Mouse (Mus musculus) limb, embryonic 14.5 days (tissue): ENCODE results near the gene Pld6. TPM values are rescaled to one million over a fixed set of nuclear protein-coding genes. Genes with fewer than 3 reads are reported as not detected.
A peak's percentile ranks its signal among the peaks of the same experiment; 100 is the strongest.

Source experiments
- ATAC-seq: fragments of 200-750 bp; cut with Nextera tagmentation; 2 replicates; pipeline ENCODE4 v1.8.0; 2017; ENCODE audit warnings: low read depth, moderate number of reproducible peaks, moderate TSS enrichment; ENCODE audit not compliant: low FRiP score
- DNase-seq: peaks from one replicate; pipeline ENCODE4 v3.0.0-alpha.2; 2015; ENCODE audit warnings: low spot score
- H3K27ac ChIP-seq: fragments of 300-500 bp; sonication (generic); replicated peaks from 2 replicates; pipeline ENCODE4 v1.5.1; 2014; ENCODE audit warnings: low read depth, mild to moderate bottlenecking, low read length, moderate library complexity, mixed read lengths
- H3K27me3 ChIP-seq: fragments of 300-500 bp; sonication (generic); 2 replicates; pipeline ENCODE4 v1.6.1; 2014; ENCODE audit warnings: low read length, mixed read lengths; ENCODE audit not compliant: control insufficient read depth, insufficient read depth
- H3K36me3 ChIP-seq: fragments of 300-500 bp; sonication (generic); 2 replicates; pipeline ENCODE4 v1.6.1; 2014; ENCODE audit warnings: mild to moderate bottlenecking, low read length, moderate library complexity, mixed read lengths; ENCODE audit not compliant: control insufficient read depth, insufficient read depth
- H3K4me1 ChIP-seq: fragments of 300-500 bp; sonication (generic); 2 replicates; pipeline ENCODE4 v1.6.1; 2014; ENCODE audit warnings: antibody characterized with exemption, low read length, mixed read lengths; ENCODE audit not compliant: control insufficient read depth, insufficient read depth
- H3K4me2 ChIP-seq: fragments of 300-500 bp; sonication (generic); replicated peaks from 2 replicates; pipeline ENCODE4 v1.6.1; 2014; ENCODE audit warnings: low read depth, mild to moderate bottlenecking, low read length, moderate library complexity; ENCODE audit not compliant: severe bottlenecking
- H3K4me3 ChIP-seq: fragments of 300-500 bp; sonication (generic); replicated peaks from 2 replicates; pipeline ENCODE4 v1.5.1; 2014; ENCODE audit warnings: low read length
- H3K9ac ChIP-seq: fragments of 300-500 bp; sonication (generic); 2 replicates; pipeline ENCODE4 v1.6.1; 2014; ENCODE audit warnings: mild to moderate bottlenecking, low read depth, low read length, moderate library complexity; ENCODE audit not compliant: severe bottlenecking
- H3K9me3 ChIP-seq: fragments of 300-500 bp; sonication (generic); 2 replicates; pipeline ENCODE4 v1.6.1; 2016; ENCODE audit warnings: low read length; ENCODE audit not compliant: control insufficient read depth
- POLR2A ChIP-seq: fragments of 200-500 bp; IDR thresholded peaks from 2 replicates; pipeline ENCODE4 v1.8.0; 2012; ENCODE audit warnings: inconsistent platforms, mild to moderate bottlenecking, moderate library complexity, borderline replicate concordance; ENCODE audit not compliant: insufficient read depth, insufficient read length; ENCODE audit errors: extremely low read depth
- whole genome bisulfite sequencing: fragments of 180-500 bp; shearing (Covaris S2); extraction: QIAGEN DNeasy Blood & Tissue Kit; methylation state at CpG from one replicate; pipeline ENCODE4 v1.1.7; 2014; 5-methylcytosine and 5-hydroxymethylcytosine counted together
- polyA plus RNA-seq, 2 experiments: library from polyadenylated mRNA; depleted of rRNA in 1 of 2; stranded (reverse) in 1 of 2; unstranded in 1 of 2; fragments of >200 nt; fragmentation: Nextera tagmentation in 1 of 2; extraction: Ambion mirVana in 1 of 2; gene quantifications; 2 replicates each; pipeline versions ENCODE4 v1.2.1 to v1.2.3; 2012 to 2014

Gene Pld6
- polyA plus RNA-seq, 2 experiments, result 0.58 to 5.1 TPM

GRCm38 (mm10) chr11:59814311-59814710, 26.9 kb upstream of the Pld6 start:
- no peak for DNase-seq
- H3K27ac ChIP-seq, result no peak overlapping the region
- no peak for ATAC-seq
- H3K4me2 ChIP-seq, result no peak overlapping the region
- H3K4me1 ChIP-seq, result no peaks in the 10 kb centered on the region
- H3K27me3 ChIP-seq, result no peaks in the 10 kb centered on the region
- no peak overlapping the region for H3K9ac ChIP-seq
- TF ChIP-seq POLR2A, result no peak
- no peak overlapping the region for H3K4me3 ChIP-seq
- H3K9me3 ChIP-seq, result no peaks in the 10 kb centered on the region
- H3K36me3 ChIP-seq, result peaks cover 33% of the 10 kb centered on the region
- whole genome bisulfite sequencing, result 90% methylated on average over 1 of the region's 1 CpGs

GRCm38 (mm10) chr11:59813276-59813675, 25.8 kb upstream of the Pld6 start:
- Histone ChIP-seq H3K36me3 (peaks cover 22% of the 10 kb centered on the region), H3K9ac (no peak overlapping the region), H3K9me3 (no peaks in the 10 kb centered on the region), H3K4me1 (peaks cover 8% of the 10 kb centered on the region), H3K27me3 (no peaks in the 10 kb centered on the region), H3K4me2 (no peak overlapping the region), H3K4me3 (no peak overlapping the region), H3K27ac (no peak overlapping the region)
- TF ChIP-seq POLR2A, result no peak
- WGBS, result 56% methylated on average over 3 of the region's 3 CpGs
- ATAC-seq, result no peak
- DNase-seq, result no peak

DNA sequence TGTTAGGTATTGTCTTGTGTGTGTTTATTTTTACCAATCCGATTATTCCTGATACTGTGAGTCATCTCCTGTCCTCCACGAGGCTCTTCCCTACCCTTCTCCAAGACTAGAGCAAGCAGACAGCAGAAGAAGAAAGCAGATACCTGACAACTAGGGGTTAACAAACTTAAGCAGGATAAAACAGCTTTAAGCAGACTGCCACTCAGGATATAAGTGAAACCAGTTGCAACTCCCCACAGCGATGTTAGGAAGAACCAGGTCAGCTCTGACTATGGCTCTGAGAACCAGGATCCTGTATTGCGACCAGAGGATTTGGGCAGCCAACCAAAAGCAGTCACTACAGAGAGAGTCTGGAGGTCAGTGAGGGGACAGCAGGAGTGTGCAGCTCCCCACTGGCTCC, 23.8 kb upstream of the Pld6 start:
- ATAC-seq (no peak), DNase-seq (peak; percentile 21)
- peaks cover 8% of the 10 kb centered on the region for H3K4me1 ChIP-seq
- no peaks in the 10 kb centered on the region for H3K9me3 ChIP-seq
- no peak overlapping the region for H3K4me3 ChIP-seq
- peaks cover 19% of the 10 kb centered on the region for H3K36me3 ChIP-seq
- no peaks in the 10 kb centered on the region for H3K27me3 ChIP-seq
- whole genome bisulfite sequencing, result 58% methylated on average over 4 of the region's 4 CpGs
- H3K27ac ChIP-seq, result no peak overlapping the region; the same call in 1 of the 2 replicates
- H3K4me2 ChIP-seq, result no peak overlapping the region
- TF ChIP-seq POLR2A, result no peak
- no peak overlapping the region for H3K9ac ChIP-seq

- 65% methylated on average over 14 of the region's 14 CpGs for WGBS
- H3K27ac ChIP-seq, result peak overlapping the region; percentile 100
- peak overlapping the region; percentile 72 for H3K4me2 ChIP-seq
- ATAC-seq (no peak), DNase-seq (no peak)
- H3K9ac ChIP-seq, result peak overlapping the region; percentile 98
- no peaks in the 10 kb centered on the region for H3K9me3 ChIP-seq
- H3K36me3 ChIP-seq, result peaks cover 23% of the 10 kb centered on the region
- H3K27me3 ChIP-seq, result no peaks in the 10 kb centered on the region
- peaks cover 8% of the 10 kb centered on the region for H3K4me1 ChIP-seq
- TF ChIP-seq POLR2A, result no peak
- peak overlapping the region; percentile 80 for H3K4me3 ChIP-seq
These were observed 23.2 kb upstream of the Pld6 start for GRCm38 (mm10) chr11:59810480-59811158.

GRCm38 (mm10) chr11:59809670-59810474, 22.4 kb upstream of the Pld6 start, which contains the start of gene Flcn:
TSS of gene Flcn (minus strand) at chr11:59810016.
- H3K9ac ChIP-seq, result peak within 1 kb of the TSS; percentile 98
- WGBS, result under 1% methylated on average over 52 of the region's 52 CpGs
- H3K36me3 ChIP-seq, result peaks cover 31% of the 10 kb centered on the region
- peaks cover 8% of the 10 kb centered on the region for H3K4me1 ChIP-seq
- peak within 1 kb of the TSS; percentile 80 for H3K4me3 ChIP-seq
- no peaks in the 10 kb centered on the region for H3K9me3 ChIP-seq
- peak within 1 kb of the TSS; percentile 100 for H3K27ac ChIP-seq
- no peaks in the 10 kb centered on the region for H3K27me3 ChIP-seq
- peak; percentile 60; the same call in 1 of the 2 replicates for TF ChIP-seq POLR2A
- H3K4me2 ChIP-seq, result peak within 1 kb of the TSS; percentile 72
- DNase-seq (peak; percentile 89), ATAC-seq (peak; percentile 91)
